Mouse (Mus musculus) lung, adult 2 months (tissue): ENCODE data around the gene Setd1a.

Experiments used
- CTCF ChIP-seq: fragments of 200-500 bp; IDR thresholded peaks from 2 replicates; pipeline ENCODE4 v1.5.1; 2011; ENCODE audit warnings: mild to moderate bottlenecking, low read length, control low read depth; ENCODE audit not compliant: insufficient read depth
- POLR2A ChIP-seq: fragments of 200-500 bp; IDR thresholded peaks from 2 replicates; pipeline ENCODE4 v1.6.1; 2011; ENCODE audit warnings: low read depth, mild to moderate bottlenecking, control low read depth, low read length, borderline replicate concordance; ENCODE audit errors: extremely low read depth

DNA sequence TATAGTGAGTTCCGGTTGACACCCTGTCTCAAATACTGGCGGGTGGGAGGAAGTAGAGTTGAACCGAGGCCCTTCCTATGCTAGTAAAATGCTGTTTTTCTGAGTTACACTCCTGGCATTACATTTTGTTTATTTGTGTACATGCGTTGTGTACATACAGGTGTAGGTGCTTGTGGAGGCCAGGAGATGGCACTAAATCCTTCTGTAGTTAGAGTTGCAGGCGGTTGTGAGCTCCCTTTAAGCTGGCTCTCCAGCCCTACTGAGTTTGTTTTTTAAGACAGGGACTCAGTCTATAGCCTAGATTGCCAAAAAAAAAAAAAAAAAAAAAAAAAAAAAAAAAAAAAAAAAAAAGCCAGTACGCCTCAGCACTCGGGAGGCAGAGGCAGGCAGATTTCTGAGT, 48.6 kb upstream of the Setd1a start:
- TF ChIP-seq CTCF = no peak
- TF ChIP-seq POLR2A = no peak
